Mouse (Mus musculus): ENCODE results near the gene Rnf152.

DNA sequence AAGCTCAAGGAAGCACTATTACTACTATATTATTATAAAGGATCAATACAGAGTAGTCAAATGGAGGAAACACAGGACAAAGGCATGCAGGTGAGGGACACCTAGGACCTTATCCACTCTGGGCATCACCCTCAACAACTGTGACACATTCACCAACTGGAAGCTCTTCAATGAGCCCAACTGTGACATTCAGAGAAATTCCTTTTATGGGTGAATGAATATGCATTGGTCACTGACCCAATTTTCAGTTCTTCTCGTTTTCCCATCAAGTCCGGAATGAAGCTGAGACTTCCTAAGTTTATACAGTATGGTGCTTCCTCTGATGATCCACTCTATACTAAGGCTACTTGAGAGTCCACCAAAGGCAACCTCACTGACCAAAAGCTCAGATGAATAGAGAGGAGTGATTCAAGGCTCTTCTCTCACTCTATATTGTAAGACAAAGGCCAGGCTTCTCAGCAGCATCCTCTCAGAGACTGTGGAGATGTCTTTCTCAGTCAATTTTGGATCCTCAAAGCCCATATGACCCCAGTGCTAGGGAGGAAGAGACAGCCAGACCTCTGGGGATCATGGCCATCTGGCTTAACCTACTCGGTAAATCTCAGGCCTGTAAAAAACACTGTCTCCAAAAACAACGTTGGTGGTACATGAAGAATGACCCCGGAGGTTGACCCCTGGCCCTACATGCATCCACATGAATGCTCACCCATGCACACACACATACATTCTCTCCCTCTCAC lies 25.8 kb downstream of the Rnf152 start:
- no peak for TF ChIP-seq POLR2A (IDR thresholded peaks at IDR 0.05; ENCODE audit: borderline replicate concordance, low read depth, low read length)
- TF ChIP-seq CTCF (IDR thresholded peaks at IDR 0.05; ENCODE audit: low read depth, low read length) = no peak
